ENCODE assay signal across 28 mouse cellular contexts in the genomic region with DNA sequence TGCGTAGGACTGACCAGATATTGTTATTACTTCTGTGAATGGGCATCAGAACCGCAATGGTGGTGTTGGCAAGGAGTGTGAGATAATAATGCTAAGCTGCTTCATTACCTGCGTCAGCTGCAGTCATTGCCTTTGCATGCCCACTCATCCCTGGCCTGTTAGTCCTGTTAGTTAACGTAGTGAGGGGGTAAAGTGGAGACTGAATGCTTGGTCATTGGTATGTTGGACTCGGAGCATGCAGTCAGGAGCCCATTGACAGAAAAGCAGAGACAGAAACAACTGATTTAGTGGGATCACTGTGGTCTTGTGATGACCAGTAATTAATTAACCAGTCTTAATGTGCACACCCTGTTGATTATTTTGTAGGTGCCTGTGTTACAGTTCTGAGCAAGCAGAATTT.
"Had no signal": no experiment of that assay in that cellular context is flagged by ENCODE, and none has a peak within 500 bp of the region (broad histone marks: within the 10 kb centered on the region; RNA-seq: fewer than 3 reads in every experiment).

No protein-coding gene starts in this region.

- H3K4me2 ChIP-seq: embryonic facial prominence, embryonic 12.5 days; embryonic facial prominence, embryonic 13.5 days; embryonic facial prominence, embryonic 15.5 days; forebrain, embryonic 12.5 days; forebrain, embryonic 13.5 days; forebrain, embryonic 15.5 days had no signal

- DNase-seq: cerebellum, adult 2 months; cerebellum, adult 8-10 months; cerebellum, adult 9-10 months; cerebellum, adult 9-11 months; cerebellum, postnatal 10 days; cerebellum, postnatal 14 days; cerebellum, postnatal 25 days; cerebellum, postnatal 36 days; embryo, embryonic 11 days; forebrain, postnatal 0 days; gastrocnemius, adult 2 months; gastrocnemius, postnatal 10 days; gastrocnemius, postnatal 14 days; gastrocnemius, postnatal 25 days; gastrocnemius, postnatal 36 days; heart, adult 18-20 months; heart, adult 2 months had no signal

- H3K4me1 ChIP-seq: embryonic facial prominence, embryonic 10.5 days; embryonic facial prominence, embryonic 12.5 days; embryonic facial prominence, embryonic 13.5 days; embryonic facial prominence, embryonic 15.5 days; forebrain, embryonic 10.5 days; forebrain, embryonic 12.5 days; forebrain, embryonic 13.5 days; forebrain, embryonic 15.5 days had no signal

- H3K4me3 ChIP-seq: embryonic facial prominence, embryonic 10.5 days; embryonic facial prominence, embryonic 12.5 days; embryonic facial prominence, embryonic 13.5 days; embryonic facial prominence, embryonic 15.5 days; erythroblast, embryonic 14.5 days; forebrain, embryonic 10.5 days; forebrain, embryonic 12.5 days; forebrain, embryonic 13.5 days; forebrain, embryonic 15.5 days; gastrocnemius, adult 2 months; heart, adult 2 months had no signal

- ATAC-seq: forebrain, embryonic 13.5 days; forebrain, embryonic 14.5 days; forebrain, embryonic 15.5 days; forebrain, embryonic 16.5 days; forebrain, postnatal 0 days had no signal

- H3K27me3 ChIP-seq: embryonic facial prominence, embryonic 12.5 days; embryonic facial prominence, embryonic 13.5 days; embryonic facial prominence, embryonic 15.5 days; forebrain, embryonic 12.5 days; forebrain, embryonic 13.5 days; forebrain, embryonic 15.5 days had no signal

- H3K27ac ChIP-seq: embryonic facial prominence, embryonic 10.5 days; embryonic facial prominence, embryonic 12.5 days; embryonic facial prominence, embryonic 13.5 days; embryonic facial prominence, embryonic 15.5 days; forebrain, embryonic 10.5 days; forebrain, embryonic 12.5 days; forebrain, embryonic 13.5 days; forebrain, embryonic 15.5 days; gastrocnemius, adult 2 months; heart, adult 2 months had no signal

- H3K9me3 ChIP-seq: embryonic facial prominence, embryonic 10.5 days; embryonic facial prominence, embryonic 12.5 days; embryonic facial prominence, embryonic 13.5 days; embryonic facial prominence, embryonic 15.5 days; forebrain, embryonic 10.5 days; forebrain, embryonic 12.5 days; forebrain, embryonic 13.5 days; forebrain, embryonic 15.5 days had no signal

- H3K9ac ChIP-seq: embryonic facial prominence, embryonic 12.5 days; embryonic facial prominence, embryonic 13.5 days; embryonic facial prominence, embryonic 15.5 days; forebrain, embryonic 12.5 days; forebrain, embryonic 13.5 days; forebrain, embryonic 15.5 days; forebrain, postnatal 0 days had no signal
